8 mouse cellular contexts compared by ENCODE assay signal in the genomic region with DNA sequence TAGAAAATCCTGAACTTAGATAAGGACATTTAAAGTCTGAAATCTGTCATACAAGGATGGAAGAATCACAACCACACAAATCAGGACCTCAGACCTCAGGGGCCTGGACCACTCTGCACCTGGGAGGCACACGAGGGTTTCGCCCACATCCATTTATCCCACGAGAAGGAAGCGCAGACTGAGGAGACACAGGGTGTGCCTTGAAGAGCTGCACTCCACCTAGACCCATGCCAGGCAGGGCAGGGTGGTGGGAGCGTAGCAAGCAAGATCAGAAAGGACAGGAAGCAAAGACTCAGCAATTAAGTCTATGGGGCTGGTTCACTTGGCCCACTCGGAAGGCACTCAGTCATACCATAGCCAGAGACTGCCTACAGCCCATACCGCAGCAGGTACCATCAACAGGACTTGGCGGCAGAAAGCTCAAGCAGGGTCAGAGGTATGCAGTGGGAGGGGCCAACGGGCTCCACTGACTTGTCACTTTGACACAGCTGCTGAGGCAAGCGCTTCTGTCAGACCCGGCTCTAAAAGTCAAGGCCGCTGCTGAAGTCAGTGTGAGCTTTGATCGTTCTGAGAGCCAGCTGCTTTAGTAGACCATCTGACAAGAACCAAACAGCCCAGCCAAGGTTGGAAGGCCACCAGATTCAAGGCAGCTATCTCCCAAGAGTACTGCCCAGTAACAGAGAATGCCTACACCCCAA.
A peak's percentile ranks its signal among the peaks of the same experiment; 100 is the strongest.
DNase-seq lines count a peak whose midpoint lies in the region; ATAC-seq lines count a peak whose summit lies in the region.

No protein-coding gene starts in this region.

- peaks cover 40% of the 10 kb centered on the region for H3K4me1 ChIP-seq in forebrain, embryonic 10.5 days
- peaks cover 10% of the 10 kb centered on the region for H3K4me1 ChIP-seq in forebrain, embryonic 14.5 days (ENCODE audit: control insufficient read depth, insufficient read depth, low read length)
- peaks cover 6% of the 10 kb centered on the region; the same call in 1 of the 2 replicates for H3K4me1 ChIP-seq in intestine, embryonic 15.5 days (replicated peaks)
- peaks cover 3% of the 10 kb centered on the region; the same call in 1 of the 2 replicates for H3K4me1 ChIP-seq in liver, embryonic 16.5 days (ENCODE audit: control insufficient read depth, low read depth, low read length)

- ATAC-seq in forebrain, embryonic 14.5 days = no peak
- ATAC-seq in intestine, embryonic 15.5 days = peak; percentile 87
- ATAC-seq in liver, embryonic 16.5 days (ENCODE audit: low read depth) = peak; percentile 83
- no peak for ATAC-seq in CD4-positive, CD25-positive, alpha-beta regulatory T cell, adult 4 months

- peak overlapping the region; percentile 51 for H3K27ac ChIP-seq in forebrain, embryonic 10.5 days
- H3K27ac ChIP-seq in forebrain, embryonic 14.5 days (ENCODE audit: low read depth, low read length) = no peak overlapping the region
- H3K27ac ChIP-seq in intestine, embryonic 15.5 days = no peak overlapping the region
- H3K27ac ChIP-seq in liver, embryonic 16.5 days (ENCODE audit: low read length) = no peak overlapping the region

- H3K4me2 ChIP-seq in forebrain, embryonic 14.5 days (ENCODE audit: low read length) = no peak overlapping the region
- H3K4me2 ChIP-seq in intestine, embryonic 15.5 days (replicated peaks) = no peak overlapping the region
- H3K4me2 ChIP-seq in liver, embryonic 16.5 days (ENCODE audit: low read depth, low read length) = 0 out of 2 replicates have a peak overlapping the region, but pooled peaks have one; percentile 17

- WGBS in forebrain, embryonic 10.5 days = 67% methylated on average over 13 of the region's 13 CpGs
- 68% methylated on average over 13 of the region's 13 CpGs for WGBS in forebrain, embryonic 14.5 days
- WGBS in intestine, embryonic 15.5 days = 44% methylated on average over 13 of the region's 13 CpGs
- WGBS in liver, embryonic 16.5 days (ENCODE audit: insufficient replicate concordance) = 51% methylated on average over 13 of the region's 13 CpGs

- no peaks in the 10 kb centered on the region for H3K27me3 ChIP-seq in forebrain, embryonic 10.5 days (ENCODE audit: poor library complexity, severe bottlenecking)
- H3K27me3 ChIP-seq in forebrain, embryonic 14.5 days (replicated peaks; ENCODE audit: control insufficient read depth, insufficient read depth, low read length) = no peaks in the 10 kb centered on the region
- H3K27me3 ChIP-seq in intestine, embryonic 15.5 days (replicated peaks) = no peaks in the 10 kb centered on the region
- H3K27me3 ChIP-seq in liver, embryonic 16.5 days (ENCODE audit: control insufficient read depth, insufficient read depth, low read depth, low read length) = no peaks in the 10 kb centered on the region

- no peaks in the 10 kb centered on the region for H3K36me3 ChIP-seq in forebrain, embryonic 10.5 days (replicated peaks)
- no peaks in the 10 kb centered on the region for H3K36me3 ChIP-seq in forebrain, embryonic 14.5 days (ENCODE audit: control insufficient read depth, insufficient read depth, low read length)
- H3K36me3 ChIP-seq in intestine, embryonic 15.5 days = no peaks in the 10 kb centered on the region
- no peaks in the 10 kb centered on the region for H3K36me3 ChIP-seq in liver, embryonic 16.5 days (ENCODE audit: control insufficient read depth, insufficient read depth)

- H3K9me3 ChIP-seq in forebrain, embryonic 10.5 days = no peaks in the 10 kb centered on the region
- H3K9me3 ChIP-seq in forebrain, embryonic 14.5 days (replicated peaks; ENCODE audit: control insufficient read depth, low read length) = no peaks in the 10 kb centered on the region
- H3K9me3 ChIP-seq in intestine, embryonic 15.5 days = no peaks in the 10 kb centered on the region
- H3K9me3 ChIP-seq in liver, embryonic 16.5 days (replicated peaks; ENCODE audit: control insufficient read depth, low read length) = no peaks in the 10 kb centered on the region

- H3K4me3 ChIP-seq in forebrain, embryonic 10.5 days = no peak overlapping the region
- no peak overlapping the region for H3K4me3 ChIP-seq in forebrain, embryonic 14.5 days (ENCODE audit: low read depth, low read length)
- H3K4me3 ChIP-seq in intestine, embryonic 15.5 days (replicated peaks) = no peak overlapping the region
- no peak overlapping the region for H3K4me3 ChIP-seq in liver, embryonic 16.5 days (ENCODE audit: low read depth, low read length)

- no peak for DNase-seq in forebrain, embryonic 10.5 days (ENCODE audit: extremely low spot score, low spot score)
- no peak for DNase-seq in forebrain, embryonic 14.5 days (ENCODE audit: low spot score)
- DNase-seq in adrenal gland, postnatal 4 days (ENCODE audit: low spot score in 2 of 2) = peak; percentile 18 to 62
- no peak for DNase-seq in frontal cortex, postnatal 36 days (ENCODE audit: low spot score in 2 of 2)
- DNase-seq in MN1 (ENCODE audit: low spot score) = no peak

- H3K9ac ChIP-seq in forebrain, embryonic 14.5 days (ENCODE audit: low read length) = no peak overlapping the region
- no peak overlapping the region for H3K9ac ChIP-seq in intestine, embryonic 15.5 days
- H3K9ac ChIP-seq in liver, embryonic 16.5 days (ENCODE audit: low read depth, low read length) = no peak overlapping the region

Comparison
In these comparisons a context has a peak if more than half of its experiments do, and no peak if none do; other contexts are left out.
1. DNase-seq: peak in adrenal gland, postnatal 4 days (2 of 2); none in forebrain, embryonic 10.5 days (single experiment), forebrain, embryonic 14.5 days (single experiment), frontal cortex, postnatal 36 days (0 of 2) and MN1 (single experiment).
2. ATAC-seq: peak in intestine, embryonic 15.5 days (single experiment) and liver, embryonic 16.5 days (single experiment); none in forebrain, embryonic 14.5 days (single experiment) and CD4-positive, CD25-positive, alpha-beta regulatory T cell, adult 4 months (single experiment).